Mouse (Mus musculus) MEL (cell line): ENCODE results near the gene Med4.

Experiments
- CTCF ChIP-seq, 3 experiments: IDR thresholded peaks in 2 of 3; conservative IDR thresholded peaks in 1 of 3; 2 replicates each; pipeline ENCODE4 v1.5.1; 2011 to 2012; ENCODE audit warnings: low read length in 3 of 3, low read depth in 2 of 3, mild to moderate bottlenecking in 2 of 3, improper control_type of control experiment in 1 of 3, inconsistent platforms in 1 of 3, mixed read lengths in 1 of 3, moderate library complexity in 1 of 3; ENCODE audit not compliant: control insufficient read depth in 1 of 3, insufficient read depth in 1 of 3, poor library complexity in 1 of 3, severe bottlenecking in 1 of 3
- EP300 ChIP-seq, 2 experiments: IDR thresholded peaks; 2 replicates each; pipeline ENCODE4 v1.6.1; 2011; ENCODE audit warnings: improper control_type of control experiment in 2 of 2, low read length in 2 of 2, low read depth in 1 of 2, mild to moderate bottlenecking in 1 of 2
- ETS1 ChIP-seq: IDR thresholded peaks from 2 replicates; pipeline ENCODE4 v1.6.1; 2012; ENCODE audit warnings: low read depth, mild to moderate bottlenecking, inconsistent platforms, low read length, improper control_type of control experiment, moderate library complexity
- GABPA ChIP-seq: IDR thresholded peaks from 2 replicates; pipeline ENCODE4 v1.6.1; 2012; ENCODE audit warnings: low read depth, mild to moderate bottlenecking, inconsistent platforms, low read length, improper control_type of control experiment, moderate library complexity
- MAZ ChIP-seq: IDR thresholded peaks from 2 replicates; pipeline ENCODE4 v1.6.1; 2012; ENCODE audit warnings: low read depth, mild to moderate bottlenecking, inconsistent platforms, low read length, improper control_type of control experiment
- POLR2A ChIP-seq, 2 experiments: IDR thresholded peaks; 2 replicates each; pipeline ENCODE4 v1.6.1; 2011 to 2012; ENCODE audit warnings: low read length in 2 of 2, mild to moderate bottlenecking in 2 of 2, control low read depth in 1 of 2, improper control_type of control experiment in 1 of 2, low read depth in 1 of 2, moderate library complexity in 1 of 2; ENCODE audit not compliant: control insufficient read depth in 1 of 2, insufficient read depth in 1 of 2, poor library complexity in 1 of 2
- POLR2AphosphoS5 ChIP-seq: IDR thresholded peaks from 2 replicates; pipeline ENCODE4 v1.6.1; 2012; ENCODE audit warnings: low read depth, borderline replicate concordance, mild to moderate bottlenecking, inconsistent platforms, low read length, moderate library complexity, mixed read lengths
- USF1 ChIP-seq: IDR thresholded peaks from 2 replicates; pipeline ENCODE4 v1.6.1; 2014; ENCODE audit warnings: low read depth, mild to moderate bottlenecking, inconsistent platforms, low read length, improper control_type of control experiment, moderate library complexity

- no peak for TF ChIP-seq POLR2A (IDR thresholded peaks at IDR 0.05; ENCODE audit: control insufficient read depth in 1 of 2, insufficient read depth in 1 of 2, low read depth in 1 of 2, low read length in 2 of 2, poor library complexity in 1 of 2)
- no peak for TF ChIP-seq MAZ
- TF ChIP-seq CTCF (IDR thresholded peaks at IDR 0.05 in 2 of 3, conservative IDR thresholded peaks at IDR 0.05 in 1 of 3; ENCODE audit: control insufficient read depth in 1 of 3, insufficient read depth in 1 of 3, low read depth in 2 of 3, low read length in 3 of 3, poor library complexity in 1 of 3, severe bottlenecking in 1 of 3) = no peak
- TF ChIP-seq USF1 = no peak
- TF ChIP-seq GABPA = no peak
- TF ChIP-seq EP300 (IDR thresholded peaks at IDR 0.05; ENCODE audit: low read depth in 1 of 2, low read length in 2 of 2) = no peak
- TF ChIP-seq POLR2AphosphoS5 = no peak
- TF ChIP-seq ETS1 = no peak
Measured at GRCm38 (mm10) chr14:73550291-73550690, 40.5 kb downstream of the Med4 start.
